Mouse (Mus musculus) liver, postnatal 0 days (tissue): ENCODE data around the gene Cbr1. TPM values are rescaled to one million over a fixed set of nuclear protein-coding genes. Genes with fewer than 3 reads are reported as not detected.

Experiments used
- ATAC-seq: fragments of 200-750 bp; cut with Nextera tagmentation; 2 replicates; pipeline ENCODE4 v1.8.0; 2017; ENCODE audit warnings: mild to moderate bottlenecking, moderate library complexity
- DNase-seq: peaks from one replicate; pipeline ENCODE4 v3.0.0-alpha.2; 2016
- H3K27ac ChIP-seq: fragments of 300-500 bp; sonication (generic); 2 replicates; pipeline ENCODE4 v1.5.1; 2014; ENCODE audit warnings: antibody characterized with exemption, moderate library complexity, mild to moderate bottlenecking, low read depth
- H3K27me3 ChIP-seq: fragments of 300-500 bp; sonication (generic); 2 replicates; pipeline ENCODE4 v1.6.1; 2014; ENCODE audit warnings: low read length, control low read depth, mixed read lengths; ENCODE audit not compliant: insufficient read depth
- H3K36me3 ChIP-seq: fragments of 300-500 bp; sonication (generic); replicated peaks from 2 replicates; pipeline ENCODE4 v1.6.1; 2014; ENCODE audit warnings: mild to moderate bottlenecking, control low read depth, low read length, moderate library complexity, mixed read lengths; ENCODE audit not compliant: insufficient read depth
- H3K4me1 ChIP-seq: fragments of 300-500 bp; sonication (generic); 2 replicates; pipeline ENCODE4 v1.6.1; 2014; ENCODE audit warnings: antibody characterized with exemption, mild to moderate bottlenecking, control low read depth; ENCODE audit not compliant: insufficient read depth
- H3K4me2 ChIP-seq: fragments of 300-500 bp; sonication (generic); 2 replicates; pipeline ENCODE4 v1.6.1; 2014; ENCODE audit warnings: low read depth, mild to moderate bottlenecking, low read length, moderate library complexity, mixed read lengths
- H3K4me3 ChIP-seq: fragments of 300-500 bp; sonication (generic); 2 replicates; pipeline ENCODE4 v1.5.1; 2014; ENCODE audit warnings: low read depth, low read length
- H3K9ac ChIP-seq: fragments of 300-500 bp; sonication (generic); replicated peaks from 2 replicates; pipeline ENCODE4 v1.6.1; 2014; ENCODE audit warnings: mild to moderate bottlenecking, moderate library complexity
- H3K9me3 ChIP-seq: fragments of 300-500 bp; sonication (generic); 2 replicates; pipeline ENCODE4 v1.6.1; 2016; ENCODE audit warnings: mild to moderate bottlenecking, control low read depth, low read length, mixed read lengths
- CTCF ChIP-seq: sonication (generic); IDR thresholded peaks from 2 replicates; pipeline ENCODE4 v1.5.1; 2016; ENCODE audit warnings: antibody characterized with exemption, low read depth
- EP300 ChIP-seq: IDR thresholded peaks from 2 replicates; pipeline ENCODE4 v1.6.1; 2016; ENCODE audit warnings: antibody characterized with exemption, low read depth, mild to moderate bottlenecking
- WGBS: fragments of 180-500 bp; shearing (Covaris S2); extraction: QIAGEN DNeasy Blood & Tissue Kit; methylation state at CpG from one replicate; pipeline ENCODE4 v1.1.7; 2014; ENCODE audit not compliant: insufficient replicate concordance; 5-methylcytosine and 5-hydroxymethylcytosine counted together
- polyA plus RNA-seq: library from polyadenylated mRNA; unstranded; fragments of >200 nt; fragmentation: Nextera tagmentation; extraction: Ambion mirVana; gene quantifications from 2 replicates; pipeline ENCODE4 v1.2.1, GENCODE M21; 2015

The Cbr1 gene
- polyA plus RNA-seq, 1 experiment from 2014 or later = 131 TPM

DNA sequence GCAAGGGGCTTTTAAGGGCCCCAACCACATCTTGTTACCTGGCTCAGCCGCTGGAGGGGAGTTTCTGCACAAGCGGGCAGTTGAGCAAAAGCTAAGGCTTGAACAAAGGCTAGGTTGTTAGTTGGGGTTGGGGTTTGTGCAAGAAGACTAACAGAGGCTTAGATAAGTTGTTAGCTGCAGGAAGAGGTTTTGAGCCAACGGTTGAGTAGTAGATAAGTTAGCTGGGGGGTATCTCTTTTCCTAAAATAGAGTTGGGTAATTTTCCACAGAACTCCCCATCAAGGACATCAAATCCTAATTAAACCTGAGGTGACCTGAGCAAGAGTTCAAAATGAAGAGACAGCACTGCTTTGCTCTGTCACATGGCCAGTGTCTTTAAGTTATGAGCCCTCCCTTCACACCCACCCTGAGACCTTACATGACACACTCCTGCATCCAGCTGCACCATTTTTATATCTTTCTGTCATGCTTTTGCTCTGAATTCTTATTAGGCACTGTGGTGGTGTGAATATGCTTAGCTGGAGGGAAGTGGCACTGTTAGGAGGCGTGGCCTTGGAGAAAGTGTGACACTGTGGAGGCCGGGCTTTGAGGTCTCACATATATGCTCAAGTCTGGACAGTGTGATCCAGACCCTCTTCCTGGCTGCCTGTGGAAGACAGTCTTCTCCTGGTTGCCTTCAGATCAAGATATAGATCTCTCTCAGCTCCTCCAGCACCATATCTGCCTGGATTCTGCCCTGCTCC is 43.0 kb downstream of the Cbr1 start:
- Histone ChIP-seq H3K4me1 (no peaks in the 10 kb centered on the region), H3K9ac (no peak overlapping the region), H3K27ac (no peak overlapping the region), H3K27me3 (no peaks in the 10 kb centered on the region), H3K9me3 (no peaks in the 10 kb centered on the region), H3K36me3 (no peaks in the 10 kb centered on the region), H3K4me3 (no peak overlapping the region), H3K4me2 (no peak overlapping the region)
- ATAC-seq (no peak), DNase-seq (no peak)
- TF ChIP-seq EP300 = no peak
- TF ChIP-seq CTCF = no peak
- 54% methylated on average over 5 of the region's 5 CpGs for WGBS

Other genes with a start within 250 kb of the Cbr1 start
- gene Setd4, start 1.8 kb upstream of the Cbr1 start, polyA plus RNA-seq = 6.0 and 6.3 TPM in 2 replicates
- not detected in 2 replicates for gene Gm5678, start 22.2 kb downstream of the Cbr1 start, polyA plus RNA-seq
- 0.75 and 0.81 TPM in 2 replicates for gene Cbr3, start 77.4 kb downstream of the Cbr1 start, polyA plus RNA-seq
- 6.2 and 6.4 TPM in 2 replicates for gene Dop1b, start 106.1 kb downstream of the Cbr1 start, polyA plus RNA-seq
- 11.7 and 12.3 TPM in 2 replicates for gene Morc3, start 226.3 kb downstream of the Cbr1 start, polyA plus RNA-seq